Mouse (Mus musculus): ENCODE data around the gene Ccdc163.

Gene Ccdc163

GRCm38 (mm10) chr4:116777079-116777478, 68.8 kb downstream of the Ccdc163 start:
- in situ Hi-C loops (cut with MboI) = no loop called here

GRCm38 (mm10) chr4:116780541-116780940, 72.2 kb downstream of the Ccdc163 start:
- in situ Hi-C loops (cut with MboI) = loop anchor here (5.0 kb wide), 1 partner anchor 63 kb away; no protein-coding TSS in a partner anchor

DNA sequence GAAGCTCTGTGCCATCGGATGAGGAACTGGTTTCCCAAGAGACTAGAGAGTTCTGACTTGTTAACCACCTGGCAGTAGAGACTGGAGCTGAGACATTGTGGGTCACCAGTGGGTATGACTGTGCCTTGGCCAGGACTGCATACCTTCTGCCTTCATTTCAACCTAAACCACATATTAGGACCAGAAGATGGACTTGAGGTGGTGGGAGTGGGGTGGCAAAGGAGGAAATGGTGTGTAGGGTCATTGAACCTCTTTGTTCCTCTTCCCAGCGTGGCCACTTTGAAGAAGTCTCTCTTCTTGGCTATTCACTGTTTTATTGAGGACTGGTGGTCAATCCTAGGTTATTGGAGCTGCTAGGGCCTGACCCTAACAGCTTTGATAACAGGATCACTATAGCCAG, 73.1 kb downstream of the Ccdc163 start:
- in situ Hi-C loops (cut with MboI) = loop anchor here (5.0 kb wide), 1 partner anchor 64 kb away; no protein-coding TSS in a partner anchor

- in situ Hi-C loops (cut with MboI) = loop anchor here (5.0 kb wide), 1 partner anchor 65 kb away; no protein-coding TSS in a partner anchor
Observed at GRCm38 (mm10) chr4:116782171-116782570, 73.9 kb downstream of the Ccdc163 start.

GRCm38 (mm10) chr4:116786587-116786986, 78.3 kb downstream of the Ccdc163 start:
- in situ Hi-C loops (cut with MboI) = no loop called here

DNA sequence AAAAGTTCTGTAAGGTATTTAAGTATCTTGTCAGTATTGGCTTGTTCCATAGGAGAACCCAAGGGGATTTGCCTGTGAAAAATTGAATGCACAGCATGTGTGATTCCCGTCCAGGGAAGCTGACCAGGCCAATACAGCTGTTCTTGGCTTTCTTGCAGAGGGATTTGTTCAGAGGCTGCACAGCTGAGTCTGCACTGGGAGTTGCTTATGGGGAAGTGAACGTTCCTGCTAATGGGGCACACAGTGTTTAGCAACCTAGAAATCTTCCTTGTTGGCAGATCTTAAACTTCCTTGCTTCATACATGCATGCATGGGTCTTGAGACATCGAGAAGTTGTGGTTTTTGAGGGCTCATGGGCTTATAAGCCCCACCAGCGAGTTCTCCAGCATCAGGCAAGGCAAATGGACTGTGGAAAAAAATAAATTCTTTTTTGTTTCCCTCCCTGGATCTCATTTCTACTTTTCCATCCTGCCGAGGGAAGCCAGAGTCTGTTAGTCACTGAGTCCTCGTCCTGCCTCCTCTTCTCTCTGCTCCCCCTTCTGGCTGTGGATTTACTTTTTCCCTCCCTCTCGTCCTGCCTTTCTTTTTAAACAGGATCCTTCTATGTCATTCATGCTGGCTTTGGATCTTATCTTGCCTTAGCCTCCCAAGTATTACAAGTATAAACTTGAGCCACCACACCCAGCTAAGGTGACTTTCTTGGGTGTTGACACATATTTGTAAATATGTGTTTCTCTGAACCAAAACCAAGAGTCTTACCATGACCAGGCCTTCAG, 79.9 kb downstream of the Ccdc163 start:
- in situ Hi-C loops (cut with MboI) = no loop called here

- in situ Hi-C loops (cut with MboI) = no loop called here
Observed at GRCm38 (mm10) chr4:116788956-116789355, 80.6 kb downstream of the Ccdc163 start.

DNA sequence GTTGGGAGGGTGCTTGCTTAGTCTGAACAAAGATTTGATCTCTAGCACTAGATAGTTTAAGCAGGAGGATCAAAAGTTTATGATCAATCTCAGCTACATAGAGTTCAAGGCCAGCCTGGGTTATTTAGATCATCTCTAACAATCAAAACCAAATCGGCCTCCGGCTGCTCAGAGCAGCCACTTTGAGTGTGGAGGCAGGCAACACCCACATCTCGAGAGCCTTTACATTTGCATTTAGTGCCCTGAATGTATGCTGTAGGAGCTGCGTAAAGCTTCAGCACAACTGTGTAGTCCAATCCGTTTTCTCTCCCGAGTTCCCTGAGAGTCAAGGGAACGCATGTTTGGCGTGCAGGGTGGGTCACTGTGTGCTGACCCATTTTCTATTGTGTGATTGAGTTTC, 84.1 kb downstream of the Ccdc163 start:
- in situ Hi-C loops (cut with MboI) = no loop called here

GRCm38 (mm10) chr4:116794273-116794672, 86.0 kb downstream of the Ccdc163 start:
- in situ Hi-C loops (cut with MboI) = no loop called here

DNA sequence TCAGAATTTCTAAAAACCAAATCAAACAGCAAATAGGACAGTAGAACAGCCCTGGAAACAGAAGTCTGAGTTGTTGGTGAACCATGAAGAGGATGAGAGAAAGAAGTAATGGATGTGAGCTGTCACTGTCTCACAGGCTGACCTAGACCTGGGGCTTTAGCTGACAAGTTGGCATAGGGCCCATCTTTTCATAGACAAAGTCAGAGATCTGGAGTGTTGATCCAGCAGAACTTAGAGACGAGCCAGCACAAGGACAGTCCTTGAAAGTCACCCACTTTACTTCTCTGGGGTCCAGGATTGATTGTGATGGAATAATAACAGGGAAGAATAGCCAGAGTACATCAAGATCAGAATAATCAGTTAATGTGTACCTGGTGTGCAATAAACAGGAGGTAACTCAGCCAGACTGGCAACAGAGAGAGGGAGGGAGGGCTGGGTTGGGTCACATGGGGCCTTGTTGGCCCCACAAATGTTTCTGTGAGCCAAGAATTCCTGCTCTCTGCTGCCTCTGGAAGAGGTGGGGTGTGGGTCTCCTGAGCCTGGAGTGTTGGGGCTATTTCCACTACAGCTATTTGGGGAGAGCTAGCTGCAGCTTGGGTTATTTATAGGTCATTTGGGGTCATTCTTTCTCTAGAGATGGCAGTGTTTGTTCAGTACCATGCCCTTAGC, 88.3 kb downstream of the Ccdc163 start:
- in situ Hi-C loops (cut with MboI) = no loop called here

GRCm38 (mm10) chr4:116799901-116800300, 91.6 kb downstream of the Ccdc163 start:
- in situ Hi-C loops (cut with MboI) = no loop called here
